Mouse (Mus musculus): Measurements from ENCODE around the gene Ezr. TPM values are rescaled to one million over a fixed set of nuclear protein-coding genes. Genes with fewer than 3 reads are reported as not detected.

Ezr gene
- total and polyA plus RNA-seq, 2 experiments from 2014 or later = 45.4 to 60.2 TPM

GRCm38 (mm10) chr17:6782033-6782526, 504 bp downstream of the Ezr start:
- Histone ChIP-seq H3K4me2 (ENCODE audit: low read depth) (peak overlapping the region; percentile 94), H3K36me3 (ENCODE audit: insufficient read depth) (no peaks in the 10 kb centered on the region), H3K27ac (ENCODE audit: low read depth, low read length) (peak overlapping the region; percentile 69; the same call in 1 of the 2 replicates), H3K9ac (peak overlapping the region; percentile 69), H3K4me1 (ENCODE audit: insufficient read depth) (no peaks in the 10 kb centered on the region), H3K9me3 (ENCODE audit: low read length) (no peaks in the 10 kb centered on the region), H3K27me3 (ENCODE audit: insufficient read depth, low read length) (no peaks in the 10 kb centered on the region), H3K4me3 (ENCODE audit: low read depth, low read length) (peak overlapping the region; percentile 80)
- 2% methylated on average over 21 of the region's 21 CpGs for WGBS
- TF ChIP-seq CTCF (IDR thresholded peaks at IDR 0.05; ENCODE audit: low read depth) = no peak
- DNase-seq (no peak), ATAC-seq (peak; percentile 13; the same call in 1 of the 2 replicates)

GRCm38 (mm10) chr17:6781273-6781672, 1.3 kb downstream of the Ezr start:
- H3K9ac ChIP-seq = no peak overlapping the region
- no peak for TF ChIP-seq CTCF (IDR thresholded peaks at IDR 0.05; ENCODE audit: low read depth)
- WGBS = 30% methylated on average over 6 of the region's 6 CpGs

GRCm38 (mm10) chr17:6780521-6781115, 2.0 kb downstream of the Ezr start:
- no peak for ATAC-seq

More at GRCm38 (mm10) chr17:6781273-6781672, 1.3 kb downstream of the Ezr start:
- Histone ChIP-seq H3K4me2 (ENCODE audit: low read depth) (peak overlapping the region; percentile 94), H3K4me3 (ENCODE audit: low read depth, low read length) (peak overlapping the region; percentile 80), H3K27me3 (ENCODE audit: insufficient read depth, low read length) (no peaks in the 10 kb centered on the region), H3K27ac (ENCODE audit: low read depth, low read length) (no peak overlapping the region), H3K9me3 (ENCODE audit: low read length) (no peaks in the 10 kb centered on the region), H3K4me1 (ENCODE audit: insufficient read depth) (no peaks in the 10 kb centered on the region), H3K36me3 (ENCODE audit: insufficient read depth) (no peaks in the 10 kb centered on the region)
- ATAC-seq (no peak), DNase-seq (no peak)

GRCm38 (mm10) chr17:6779632-6780031, 3.0 kb downstream of the Ezr start:
- no peaks in the 10 kb centered on the region for H3K36me3 ChIP-seq (ENCODE audit: insufficient read depth)
- no peak for DNase-seq
- H3K9ac ChIP-seq = 0 out of 2 replicates have a peak overlapping the region, but pooled peaks have one; percentile 15
- whole genome bisulfite sequencing = 16% methylated on average over 7 of the region's 7 CpGs
- no peak for TF ChIP-seq CTCF (IDR thresholded peaks at IDR 0.05; ENCODE audit: low read depth)
- H3K4me1 ChIP-seq (ENCODE audit: insufficient read depth) = no peaks in the 10 kb centered on the region
- ATAC-seq = no peak
- H3K27ac ChIP-seq (ENCODE audit: low read depth, low read length) = no peak overlapping the region
- H3K4me2 ChIP-seq (ENCODE audit: low read depth) = peak overlapping the region; percentile 94
- H3K4me3 ChIP-seq (ENCODE audit: low read depth, low read length) = no peak overlapping the region
- H3K27me3 ChIP-seq (ENCODE audit: insufficient read depth, low read length) = no peaks in the 10 kb centered on the region
- no peaks in the 10 kb centered on the region for H3K9me3 ChIP-seq (ENCODE audit: low read length)

More at GRCm38 (mm10) chr17:6780521-6781115, 2.0 kb downstream of the Ezr start:
- no peak for DNase-seq
- Histone ChIP-seq H3K9me3 (ENCODE audit: low read length) (no peaks in the 10 kb centered on the region), H3K27ac (ENCODE audit: low read depth, low read length) (no peak overlapping the region), H3K4me1 (ENCODE audit: insufficient read depth) (no peaks in the 10 kb centered on the region), H3K36me3 (ENCODE audit: insufficient read depth) (no peaks in the 10 kb centered on the region), H3K4me3 (ENCODE audit: low read depth, low read length) (peak overlapping the region; percentile 80; the same call in 1 of the 2 replicates), H3K4me2 (ENCODE audit: low read depth) (peak overlapping the region; percentile 94), H3K9ac (no peak overlapping the region), H3K27me3 (ENCODE audit: insufficient read depth, low read length) (no peaks in the 10 kb centered on the region)
- WGBS = 64% methylated on average over 4 of the region's 4 CpGs
- no peak for TF ChIP-seq CTCF (IDR thresholded peaks at IDR 0.05; ENCODE audit: low read depth)

- H3K4me2 ChIP-seq (ENCODE audit: low read depth) = peak overlapping the region; percentile 94
- H3K27ac ChIP-seq (ENCODE audit: low read depth, low read length) = 0 out of 2 replicates have a peak overlapping the region, but pooled peaks have one; percentile 0
- H3K36me3 ChIP-seq (ENCODE audit: insufficient read depth) = no peaks in the 10 kb centered on the region
- DNase-seq (peak; percentile 57), ATAC-seq (peak; percentile 58)
- H3K9me3 ChIP-seq (ENCODE audit: low read length) = no peaks in the 10 kb centered on the region
- 6% methylated on average over 23 of the region's 23 CpGs for WGBS
- H3K4me1 ChIP-seq (ENCODE audit: insufficient read depth) = no peaks in the 10 kb centered on the region
- H3K9ac ChIP-seq = no peak overlapping the region; the same call in 1 of the 2 replicates
- TF ChIP-seq CTCF (IDR thresholded peaks at IDR 0.05; ENCODE audit: low read depth) = no peak
- H3K27me3 ChIP-seq (ENCODE audit: insufficient read depth, low read length) = no peaks in the 10 kb centered on the region
- peak overlapping the region; percentile 32 for H3K4me3 ChIP-seq (ENCODE audit: low read depth, low read length)
Measured at GRCm38 (mm10) chr17:6778771-6779509, 3.6 kb downstream of the Ezr start.

- H3K9me3 ChIP-seq (ENCODE audit: low read length) = no peaks in the 10 kb centered on the region
- 2% methylated on average over 9 of the region's 9 CpGs for WGBS
- H3K4me3 ChIP-seq (ENCODE audit: low read depth, low read length) = peak overlapping the region; percentile 32
- ATAC-seq (no peak), DNase-seq (peak; percentile 54)
- H3K27ac ChIP-seq (ENCODE audit: low read depth, low read length) = 0 out of 2 replicates have a peak overlapping the region, but pooled peaks have one; percentile 0
- H3K4me2 ChIP-seq (ENCODE audit: low read depth) = peak overlapping the region; percentile 94
- no peaks in the 10 kb centered on the region for H3K27me3 ChIP-seq (ENCODE audit: insufficient read depth, low read length)
- H3K9ac ChIP-seq = no peak overlapping the region; the same call in 1 of the 2 replicates
- peak; percentile 74 for TF ChIP-seq CTCF (IDR thresholded peaks at IDR 0.05; ENCODE audit: low read depth)
- H3K4me1 ChIP-seq (ENCODE audit: insufficient read depth) = no peaks in the 10 kb centered on the region
- H3K36me3 ChIP-seq (ENCODE audit: insufficient read depth) = no peaks in the 10 kb centered on the region
Measured at GRCm38 (mm10) chr17:6778332-6778683, 4.3 kb downstream of the Ezr start.
